Mouse (Mus musculus) lung, adult 2 months (tissue): ENCODE measurements around the gene Trpm5. TPM values are rescaled to one million over a fixed set of nuclear protein-coding genes. Genes with fewer than 3 reads are reported as not detected.

Experiments
- DNase-seq: peaks from one replicate; pipeline ENCODE4 v3.0.0; 2022
- H3K4me1 ChIP-seq: fragments of 200-500 bp; 2 replicates; pipeline ENCODE4 v1.6.1; 2011; ENCODE audit warnings: low read length; ENCODE audit not compliant: control insufficient read depth, insufficient read depth
- H3K4me3 ChIP-seq: fragments of 200-500 bp; replicated peaks from 2 replicates; pipeline ENCODE3; 2011; ENCODE audit warnings: low read depth, mild to moderate bottlenecking, control low read depth, low read length; ENCODE audit errors: extremely low read depth
- CTCF ChIP-seq: fragments of 200-500 bp; IDR thresholded peaks from 2 replicates; pipeline ENCODE4 v1.5.1; 2011; ENCODE audit warnings: mild to moderate bottlenecking, low read length, control low read depth; ENCODE audit not compliant: insufficient read depth
- POLR2A ChIP-seq: fragments of 200-500 bp; IDR thresholded peaks from 2 replicates; pipeline ENCODE4 v1.6.1; 2011; ENCODE audit warnings: low read depth, mild to moderate bottlenecking, control low read depth, low read length, borderline replicate concordance; ENCODE audit errors: extremely low read depth
- whole genome bisulfite sequencing: fragments of 180-500 bp; shearing (Covaris S2); methylation state at CpG from one replicate; pipeline ENCODE4 v1.1.7; 2018; 5-methylcytosine and 5-hydroxymethylcytosine counted together
- polyA plus RNA-seq: library from polyadenylated mRNA; depleted of rRNA; stranded (reverse); fragments of >200 nt; gene quantifications from 2 replicates; pipeline ENCODE4 v1.2.3, GENCODE M21; 2012

Trpm5 gene
- polyA plus RNA-seq, 1 experiment: 0.62 TPM

- DNase-seq: no peak
- H3K4me3 ChIP-seq: no peak overlapping the region
- H3K4me1 ChIP-seq: peaks cover 38% of the 10 kb centered on the region
- TF ChIP-seq POLR2A (no peak), CTCF (no peak)
- WGBS: 51% methylated on average over 11 of the region's 11 CpGs
Measured at GRCm38 (mm10) chr7:143055499-143056186, 38.8 kb downstream of the Trpm5 start.

- WGBS: 57% methylated on average over 3 of the region's 3 CpGs
- no peak for TF ChIP-seq CTCF
- no peak for TF ChIP-seq POLR2A
- Histone ChIP-seq H3K4me1 (peaks cover 38% of the 10 kb centered on the region), H3K4me3 (no peak overlapping the region)
- no peak for DNase-seq
Measured at GRCm38 (mm10) chr7:143055001-143055400, 39.4 kb downstream of the Trpm5 start.

- no peak for DNase-seq
- no peak for TF ChIP-seq CTCF
- no peak for TF ChIP-seq POLR2A
- Histone ChIP-seq H3K4me1 (peaks cover 38% of the 10 kb centered on the region), H3K4me3 (no peak overlapping the region)
- 21% methylated on average over 3 of the region's 3 CpGs for WGBS
Measured at GRCm38 (mm10) chr7:143054612-143054965, 39.9 kb downstream of the Trpm5 start.

GRCm38 (mm10) chr7:143053961-143054611, 40.4 kb downstream of the Trpm5 start:
- 14% methylated on average over 11 of the region's 11 CpGs for WGBS
- Histone ChIP-seq H3K4me3 (peak overlapping the region; percentile 91), H3K4me1 (peaks cover 34% of the 10 kb centered on the region)
- peak; percentile 27 for DNase-seq
- TF ChIP-seq POLR2A (no peak), CTCF (no peak)

GRCm38 (mm10) chr7:143053008-143053899, 41.2 kb downstream of the Trpm5 start:
- DNase-seq: peak; percentile 51
- under 1% methylated on average over 46 of the region's 46 CpGs for WGBS
- peaks cover 26% of the 10 kb centered on the region for H3K4me1 ChIP-seq
- peak overlapping the region; percentile 91 for H3K4me3 ChIP-seq
- TF ChIP-seq CTCF (no peak), POLR2A (0 out of 2 replicates have a peak, but pooled peaks have one; percentile 39)

GRCm38 (mm10) chr7:143052626-143053007, 41.8 kb downstream of the Trpm5 start, which contains the start of gene Cd81:
Gene Cd81, plus strand, starts transcription at chr7:143052739.
- Histone ChIP-seq H3K4me3 (peak within 1 kb of the TSS; percentile 91), H3K4me1 (peaks cover 20% of the 10 kb centered on the region)
- peak; percentile 88 for DNase-seq
- TF ChIP-seq POLR2A (peak; percentile 96), CTCF (no peak)
- under 1% methylated on average over 37 of the region's 37 CpGs for WGBS

GRCm38 (mm10) chr7:143051316-143051715, 43.1 kb downstream of the Trpm5 start:
- no peak for DNase-seq
- Histone ChIP-seq H3K4me3 (no peak overlapping the region), H3K4me1 (peaks cover 16% of the 10 kb centered on the region)
- TF ChIP-seq POLR2A (no peak), CTCF (no peak)
- 53% methylated on average over 2 of the region's 2 CpGs for WGBS

- no peak for DNase-seq
- Histone ChIP-seq H3K4me3 (no peak overlapping the region), H3K4me1 (peaks cover 13% of the 10 kb centered on the region)
- TF ChIP-seq CTCF (no peak), POLR2A (no peak)
- WGBS: 64% methylated on average over 3 of the region's 3 CpGs
Measured at GRCm38 (mm10) chr7:143049841-143050816, 44.3 kb downstream of the Trpm5 start.

- Histone ChIP-seq H3K4me1 (peaks cover 9% of the 10 kb centered on the region), H3K4me3 (no peak overlapping the region)
- no peak for DNase-seq
- 77% methylated on average over 3 of the region's 3 CpGs for WGBS
- no peak for TF ChIP-seq POLR2A
- no peak for TF ChIP-seq CTCF
Measured at GRCm38 (mm10) chr7:143049331-143049730, 45.1 kb downstream of the Trpm5 start.
